Mouse (Mus musculus) telencephalon, adult 2 months (tissue): Measurements from ENCODE around the gene Zfp292.

Experiments
- DNase-seq: peaks from one replicate; pipeline ENCODE4 v3.0.0-alpha.2; 2011; ENCODE audit warnings: low read depth, low spot score

Gene Zfp292

DNA sequence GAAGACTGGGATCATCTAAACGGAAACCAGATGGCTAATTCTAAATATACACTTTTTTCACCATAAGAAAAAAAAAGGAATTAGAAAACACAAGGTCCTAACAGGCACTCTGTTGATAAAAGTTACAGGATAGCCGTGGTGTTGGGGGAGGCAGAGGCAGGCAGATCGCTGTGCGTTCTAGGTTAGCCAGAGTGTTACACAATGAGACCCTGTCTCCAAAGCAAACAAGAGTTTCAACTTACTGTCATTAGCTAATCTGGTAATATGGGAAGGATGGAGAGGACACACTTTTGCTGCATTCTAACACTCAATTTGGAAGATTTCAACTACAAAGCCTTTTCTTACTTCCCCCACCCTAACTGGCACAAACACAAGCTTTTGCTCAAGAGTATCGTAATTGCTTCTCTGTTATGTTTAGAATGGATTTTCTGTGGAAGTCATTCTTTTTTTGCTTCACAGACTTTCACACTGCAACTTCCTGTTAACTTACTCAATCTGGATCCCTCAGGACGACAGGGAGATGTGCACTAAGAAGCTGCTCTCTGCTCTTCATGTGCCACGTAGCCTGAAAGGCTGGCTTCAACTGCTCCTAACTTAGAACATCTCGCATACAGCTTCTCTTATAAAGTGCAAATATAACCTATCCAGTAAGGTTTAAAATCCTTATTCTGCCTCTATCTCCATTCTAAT, 85.3 kb downstream of the Zfp292 start:
- peak; percentile 22 for DNase-seq

DNA sequence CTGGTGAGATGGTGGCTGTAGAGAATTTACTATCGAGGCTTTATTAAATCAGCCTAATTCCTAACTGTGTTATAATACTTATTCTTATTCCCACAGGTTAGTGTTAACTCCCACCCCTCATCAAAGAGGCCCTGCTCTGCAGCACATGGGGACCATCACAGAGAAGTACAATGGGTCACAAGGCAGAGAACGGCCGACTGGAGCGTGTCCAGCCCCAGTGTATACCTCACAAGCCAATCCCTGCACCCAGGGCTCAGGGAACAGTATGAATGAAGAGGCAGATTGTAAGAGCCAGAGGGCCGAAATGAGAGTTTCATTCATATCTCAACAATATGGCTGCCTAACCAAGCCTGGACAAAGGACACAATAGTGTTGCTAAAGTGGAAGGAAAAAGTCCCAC, 86.5 kb downstream of the Zfp292 start:
- DNase-seq = no peak

DNA sequence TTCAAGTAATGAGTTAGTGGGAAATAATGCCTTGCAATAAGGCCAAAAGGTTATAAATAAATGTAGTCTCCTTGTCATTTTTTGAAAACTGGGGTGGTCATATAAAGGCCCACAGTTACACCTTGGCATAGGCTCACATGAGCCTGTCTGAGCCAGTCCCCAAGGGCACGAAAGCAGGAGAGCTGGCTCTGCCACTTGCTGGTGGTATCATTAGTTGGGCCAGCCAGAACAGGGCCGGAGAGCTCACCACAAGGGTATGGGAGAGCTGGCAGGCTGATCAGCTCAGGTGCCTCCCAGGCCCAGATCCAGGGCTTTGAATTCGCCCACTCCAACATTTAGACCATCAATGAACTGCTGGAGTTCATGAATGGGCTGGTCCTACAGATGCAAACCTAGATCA, 96.3 kb downstream of the Zfp292 start:
- no peak for DNase-seq

DNA sequence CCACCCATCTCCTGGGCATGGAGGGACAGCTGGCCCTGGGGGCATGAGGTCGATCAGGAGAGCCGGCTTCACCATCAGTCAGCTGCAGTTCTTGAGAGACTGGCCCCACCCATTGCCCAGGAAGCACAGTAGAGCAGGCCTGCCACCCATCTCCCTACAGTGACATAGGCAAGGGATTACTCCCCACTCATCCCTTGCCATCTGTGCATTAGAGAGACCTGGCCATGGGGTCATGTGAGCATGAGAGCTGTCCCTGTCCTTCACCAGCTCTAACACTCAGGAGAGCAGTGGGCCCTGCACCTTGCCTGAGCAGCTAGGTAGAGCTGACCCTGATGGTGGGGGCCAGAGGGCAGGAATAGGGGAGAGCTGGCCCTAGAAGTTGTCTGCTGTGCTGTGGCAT, 97.1 kb downstream of the Zfp292 start:
- no peak for DNase-seq

DNA sequence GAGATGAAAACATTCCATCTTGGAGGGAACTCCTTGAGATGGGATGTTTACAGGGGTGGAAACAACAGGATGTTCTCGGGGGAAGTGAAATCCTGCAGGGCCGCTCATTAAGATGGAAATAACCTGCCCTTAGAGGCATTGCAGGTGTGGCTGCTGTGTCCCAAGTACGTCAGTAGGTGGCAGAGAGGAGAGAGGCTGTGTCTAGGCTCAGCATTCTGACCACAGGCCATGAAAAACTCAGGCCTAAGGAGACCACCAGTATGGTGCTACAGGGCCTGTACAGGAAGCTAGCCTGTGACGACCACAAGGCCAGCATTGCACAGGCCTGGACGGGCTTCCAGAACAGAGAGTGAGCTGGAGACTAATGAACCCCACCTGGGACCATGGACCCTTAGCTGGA, 97.9 kb downstream of the Zfp292 start:
- DNase-seq = no peak

DNA sequence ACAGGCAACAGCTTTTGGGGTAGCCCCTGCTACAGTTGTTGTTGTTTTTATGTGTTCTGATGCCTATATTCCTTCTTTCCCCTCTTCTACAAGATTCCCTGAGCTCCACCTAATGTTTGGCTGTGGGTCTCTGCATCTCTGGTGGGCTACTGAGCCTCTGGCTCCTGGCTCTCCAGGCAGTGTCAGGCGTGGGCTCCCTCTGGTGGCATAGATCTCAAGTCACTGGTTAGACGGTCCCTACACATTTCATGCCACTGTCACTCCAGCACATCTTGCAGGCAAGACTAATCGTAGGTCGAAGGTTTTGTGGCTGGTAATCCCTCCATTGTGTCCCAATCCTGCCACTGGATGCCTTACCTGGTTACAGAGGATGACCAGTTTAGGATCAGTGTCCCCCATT, 100.0 kb downstream of the Zfp292 start:
- DNase-seq = no peak

DNA sequence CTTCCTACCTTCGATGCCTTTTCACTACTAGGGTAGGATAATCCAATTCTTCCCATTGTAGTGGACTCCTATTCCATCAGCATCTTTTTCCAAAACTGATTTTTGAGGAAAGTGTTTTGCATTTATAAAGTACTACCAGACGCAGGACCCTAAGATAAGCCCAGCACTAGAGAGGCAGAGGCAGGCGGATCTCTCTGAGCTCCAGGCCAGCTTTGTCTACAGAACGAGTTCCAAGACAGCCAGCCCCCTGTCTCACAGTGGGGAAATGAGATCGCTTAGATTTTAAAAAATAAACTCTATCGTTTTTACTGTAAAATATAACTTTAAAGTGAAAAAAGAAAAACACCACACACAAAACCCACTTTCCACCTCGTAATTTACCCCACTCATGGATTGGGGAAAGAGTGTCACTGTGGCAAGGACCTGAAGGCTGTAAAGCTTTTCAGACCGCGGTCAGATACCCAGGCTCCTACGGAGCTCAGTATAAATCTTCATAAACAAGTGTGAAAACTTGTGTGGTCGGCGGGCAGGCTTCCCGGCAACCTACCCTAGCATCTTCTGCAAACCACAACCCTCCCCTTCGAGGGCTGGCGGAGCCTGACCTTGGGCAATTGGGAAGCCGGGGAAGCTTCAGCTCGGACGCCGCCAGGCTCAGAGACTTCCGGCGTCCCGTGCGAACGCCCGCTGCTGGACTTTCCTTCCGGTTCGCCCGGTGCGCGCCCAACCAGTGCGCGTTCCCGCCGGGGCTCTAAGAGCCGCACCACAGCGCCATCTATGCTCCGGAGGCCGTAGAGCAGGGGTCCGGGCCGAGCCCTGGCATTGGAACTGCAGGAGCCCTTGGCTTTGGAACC, 104.9 kb downstream of the Zfp292 start, which contains the start of gene Smim8:
TSS of gene Smim8 (minus strand) at position 747 of the 851 bp plus-strand sequence.
- DNase-seq = peak; percentile 85

DNA sequence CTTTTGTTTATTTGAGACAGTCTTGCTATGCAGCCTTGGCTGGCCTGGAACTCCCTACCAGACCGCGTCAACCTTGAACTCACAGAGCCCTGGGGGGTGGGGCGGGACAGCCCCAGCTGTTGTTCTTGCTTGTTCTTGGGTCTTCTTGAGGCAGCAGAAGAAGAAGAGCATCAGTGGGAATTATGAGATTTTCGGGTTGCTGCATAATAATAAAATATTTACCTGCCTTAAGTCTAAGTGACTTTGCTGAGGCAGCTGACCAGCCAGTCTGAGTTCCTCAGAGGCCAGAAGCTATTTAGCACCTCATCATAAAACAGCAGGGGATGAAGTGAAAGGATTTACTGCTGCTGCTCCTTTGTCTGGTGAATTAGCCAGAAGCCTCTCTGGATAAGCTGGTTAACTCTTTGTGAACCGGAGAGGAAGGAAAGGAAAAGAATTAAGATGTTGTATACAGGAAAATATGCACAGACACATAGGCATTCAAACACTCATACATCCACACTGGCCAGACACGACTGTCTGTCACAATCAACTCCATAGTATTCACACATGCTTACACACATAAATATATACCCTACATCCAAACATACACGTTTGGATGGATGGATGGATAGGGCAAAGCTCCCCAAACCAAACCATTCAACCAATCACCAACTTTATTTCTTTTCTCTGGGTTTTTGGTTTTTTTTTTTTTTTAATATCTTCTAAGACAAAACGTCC, 110.9 kb downstream of the Zfp292 start:
- no peak for DNase-seq

DNA sequence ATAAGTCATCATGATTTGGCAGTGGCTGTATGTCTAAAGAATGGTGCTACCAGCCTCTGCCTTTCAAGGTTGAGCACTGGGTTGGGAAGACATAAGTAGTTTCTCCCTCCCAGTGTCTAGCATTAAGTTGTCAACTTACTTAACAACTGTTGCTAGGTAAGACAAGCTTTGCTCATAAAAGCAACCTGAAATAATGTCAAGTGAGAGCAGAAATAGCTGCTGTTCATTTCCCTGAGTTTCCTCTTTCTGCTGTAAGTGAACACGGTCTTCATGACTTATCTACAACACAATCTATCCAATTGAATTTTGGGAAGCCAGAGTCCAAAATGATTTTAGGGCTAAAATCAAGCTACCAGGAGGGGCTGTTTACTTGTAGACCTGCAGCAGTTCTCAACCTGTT, 126.6 kb downstream of the Zfp292 start, which contains the start of gene Gm136:
TSS of gene Gm136 (minus strand) at position 101 of the 400 bp plus-strand sequence.
- DNase-seq = peak; percentile 27
